Mouse (Mus musculus): ENCODE measurements at regions not wholly inside any gene's neighbourhood (a gene's known extent, or its start where the extent isn't known, plus 50 kb on each side); places are given as distances from the start of the nearest gene placed in this dataset.

DNA sequence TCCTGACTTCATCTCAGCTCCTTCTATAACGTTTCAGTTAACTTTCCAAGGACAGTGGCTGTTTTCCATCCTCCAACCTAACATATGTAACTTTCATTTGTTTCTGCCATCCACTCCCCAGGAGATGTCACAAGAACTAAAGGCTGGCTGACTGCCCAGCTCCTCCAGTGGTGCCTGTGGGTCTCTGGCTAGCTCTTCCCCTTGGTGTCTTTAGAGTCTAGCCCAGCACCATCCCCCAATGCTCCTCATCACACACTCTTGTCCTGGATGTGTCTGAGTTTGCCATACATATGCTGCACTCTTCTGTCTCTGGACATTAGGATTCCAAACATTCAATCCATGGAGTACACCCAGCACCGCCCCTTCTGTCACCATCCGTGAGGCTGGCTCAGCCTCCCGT, 62.7 kb upstream of the Grin2a start:
- TF ChIP-seq POLR2A (IDR thresholded peaks at IDR 0.05; ENCODE audit: control insufficient read depth, extremely low read depth, insufficient read depth, low read length, poor library complexity) (no peak), CTCF (IDR thresholded peaks at IDR 0.05; ENCODE audit: borderline replicate concordance, control insufficient read depth, extremely low read depth, insufficient read depth, low read length, poor library complexity) (no peak)
